33 mouse cellular contexts compared by ENCODE assay signal in genomic region chr1:36840959-36841358, GRCm38 (mm10).
"Had no signal": no experiment of that assay in that cellular context is flagged by ENCODE, and none has a peak within 500 bp of the region (broad histone marks: within the 10 kb centered on the region; RNA-seq: fewer than 3 reads in every experiment).

No protein-coding gene starts in this region.

- H3K9me3 ChIP-seq: heart, embryonic 13.5 days; heart, embryonic 15.5 days; hindbrain, embryonic 10.5 days; hindbrain, embryonic 12.5 days; hindbrain, embryonic 13.5 days; hindbrain, embryonic 15.5 days; intestine, embryonic 15.5 days; kidney, embryonic 15.5 days had no signal

- H3K4me1 ChIP-seq: hindbrain, embryonic 12.5 days; hindbrain, embryonic 15.5 days; intestine, embryonic 15.5 days had no signal

- H3K4me2 ChIP-seq: heart, embryonic 13.5 days; heart, embryonic 15.5 days; hindbrain, embryonic 12.5 days; hindbrain, embryonic 13.5 days; hindbrain, embryonic 14.5 days; hindbrain, embryonic 15.5 days; intestine, embryonic 15.5 days; kidney, embryonic 15.5 days had no signal

- H3K27me3 ChIP-seq: heart, embryonic 13.5 days; heart, embryonic 15.5 days; hindbrain, embryonic 12.5 days; hindbrain, embryonic 13.5 days; hindbrain, embryonic 15.5 days; intestine, embryonic 15.5 days; kidney, embryonic 15.5 days had no signal

- ATAC-seq: hindbrain, embryonic 16.5 days; hindbrain, postnatal 0 days; inflammation-experienced regulatory T-cells, adult 6 months; intestine, embryonic 15.5 days; intestine, embryonic 16.5 days; intestine, postnatal 0 days had no signal

- H3K4me3 ChIP-seq: heart, embryonic 13.5 days; heart, embryonic 15.5 days; hindbrain, embryonic 10.5 days; hindbrain, embryonic 12.5 days; hindbrain, embryonic 13.5 days; hindbrain, embryonic 15.5 days; intestine, embryonic 15.5 days; kidney, embryonic 15.5 days; layer of hippocampus, adult 2 months; left cerebral cortex, adult 2 months had no signal

- DNase-seq: heart, postnatal 10 days; heart, postnatal 14 days; heart, postnatal 36 days; heart, postnatal 4 days; kidney, adult 11 months; kidney, adult 18-20 months; kidney, adult 2 months; kidney, adult 8-10 months; kidney, adult 9 months; kidney, postnatal 10 days; kidney, postnatal 14 days; kidney, postnatal 25 days; kidney, postnatal 36 days; kidney, postnatal 4 days; layer of hippocampus, adult 9-11 months; layer of hippocampus, postnatal 36 days had no signal

- H3K27ac ChIP-seq: heart, embryonic 13.5 days; heart, embryonic 15.5 days; hindbrain, embryonic 10.5 days; hindbrain, embryonic 12.5 days; hindbrain, embryonic 13.5 days; hindbrain, embryonic 14.5 days; hindbrain, embryonic 15.5 days; hindbrain, postnatal 0 days; intestine, embryonic 15.5 days; kidney, embryonic 15.5 days; kidney, postnatal 0 days; layer of hippocampus, adult 2 months; left cerebral cortex, adult 2 months had no signal

- H3K9ac ChIP-seq: heart, embryonic 13.5 days; heart, embryonic 15.5 days; hindbrain, embryonic 12.5 days; hindbrain, embryonic 13.5 days; hindbrain, embryonic 14.5 days; hindbrain, embryonic 15.5 days; intestine, embryonic 15.5 days; kidney, embryonic 15.5 days had no signal
